Mouse (Mus musculus): Measurements from ENCODE around the gene Clec4d.

Gene Clec4d

GRCm38 (mm10) chr6:123308033-123308432 is 46.1 kb downstream of the Clec4d start, which contains the start of gene Vmn2r19:
Gene Vmn2r19, plus strand, starts transcription at chr6:123308333.
- DNase-seq (ENCODE audit: low read depth, low spot score), result no peak
